ENCODE assay signal across 8 mouse cellular contexts in the genomic region with DNA sequence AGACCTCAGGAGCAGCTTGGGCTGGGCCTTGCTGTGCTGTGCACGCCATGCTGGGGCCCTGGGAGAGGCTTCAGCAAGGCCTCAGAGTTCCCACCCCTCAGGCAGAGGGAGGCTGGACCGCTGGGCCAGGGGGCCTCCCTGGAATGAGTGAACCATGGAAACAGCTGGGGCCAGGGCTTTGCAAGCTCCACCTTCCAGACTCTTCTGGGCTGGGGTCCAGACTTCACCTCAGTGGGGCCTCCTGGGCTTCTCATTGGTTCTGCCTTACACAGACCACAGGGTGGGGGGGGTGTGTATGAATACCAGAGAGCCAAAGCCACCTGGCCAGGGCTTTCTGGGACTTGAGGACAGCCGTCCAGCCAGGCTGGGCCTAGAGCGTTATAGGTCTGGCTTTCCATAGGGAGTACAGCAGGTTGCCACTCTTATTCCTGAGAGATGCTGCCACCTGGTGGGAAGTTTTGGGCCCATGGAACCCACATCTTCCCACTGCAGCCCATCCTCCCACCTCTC. TPM values are rescaled to one million over a fixed set of nuclear protein-coding genes. Genes with fewer than 3 reads are reported as not detected.
DNase-seq lines count a peak whose midpoint lies in the region; ATAC-seq and TF ChIP-seq lines count a peak whose summit lies in the region.

No protein-coding gene starts in this region.

- H3K27ac ChIP-seq in MEL (ENCODE audit: control insufficient read depth, low read depth, low read length) = no peak overlapping the region
- H3K27ac ChIP-seq in forebrain, embryonic 15.5 days (replicated peaks) = no peak overlapping the region

- TF ChIP-seq RAD21 in MEL (IDR thresholded peaks at IDR 0.05; ENCODE audit: low read depth, low read length) = peak; percentile 55

- TF ChIP-seq CTCF in MEL (IDR thresholded peaks at IDR 0.05 in 2 of 3, conservative IDR thresholded peaks at IDR 0.05 in 1 of 3; ENCODE audit: control insufficient read depth in 1 of 3, insufficient read depth in 1 of 3, low read depth in 2 of 3, low read length in 3 of 3, poor library complexity in 1 of 3, severe bottlenecking in 1 of 3) = peak; percentile 17 to 65 (median 56); a peak in 4 of 6 replicates
- peak; percentile 44 for TF ChIP-seq CTCF in lung, adult 2 months (IDR thresholded peaks at IDR 0.05; ENCODE audit: insufficient read depth, low read length)

- peaks cover 0 to 2% of the 10 kb centered on the region in 2 experiments; a peak in 2 of 4 replicates for H3K27me3 ChIP-seq in MEL (ENCODE audit: control insufficient read depth in 1 of 2, insufficient read depth in 2 of 2, low read length in 2 of 2)
- H3K27me3 ChIP-seq in forebrain, embryonic 15.5 days = no peaks in the 10 kb centered on the region

- no peaks in the 10 kb centered on the region for H3K79me2 ChIP-seq in MEL (ENCODE audit: control insufficient read depth, insufficient read depth, low read length, poor library complexity)

- no peak for TF ChIP-seq POLR2A in MEL (IDR thresholded peaks at IDR 0.05; ENCODE audit: control insufficient read depth in 1 of 2, insufficient read depth in 1 of 2, low read depth in 1 of 2, low read length in 2 of 2, poor library complexity in 1 of 2)
- no peak for TF ChIP-seq POLR2A in lung, adult 2 months (IDR thresholded peaks at IDR 0.05; ENCODE audit: borderline replicate concordance, extremely low read depth, low read depth, low read length)

- no peak for TF ChIP-seq EP300 in MEL (IDR thresholded peaks at IDR 0.05; ENCODE audit: low read depth in 1 of 2, low read length in 2 of 2)

- no peak overlapping the region for H3K4me3 ChIP-seq in MEL (ENCODE audit: control insufficient read depth in 1 of 2, insufficient read depth in 1 of 2, low read depth in 2 of 2, low read length in 2 of 2)
- H3K4me3 ChIP-seq in forebrain, embryonic 15.5 days = no peak overlapping the region
- no peak overlapping the region for H3K4me3 ChIP-seq in lung, adult 2 months (replicated peaks; ENCODE audit: extremely low read depth, low read depth, low read length)

- intact Hi-C loops in gastrocnemius, postnatal 36 days (cut with DNase I) = loop anchor here (2.0 kb wide), 1 partner anchor 192 kb away; no protein-coding TSS in a partner anchor

- DNase-seq in gastrocnemius, postnatal 4 days (ENCODE audit: low spot score in 2 of 2) = peak; percentile 54 to 82
- DNase-seq in gastrocnemius, postnatal 36 days = no peak
- DNase-seq in MEL (ENCODE audit: low read depth, low spot score) = no peak
- DNase-seq in kidney, adult 18-20 months = peak; percentile 73
- peak; percentile 31 for DNase-seq in lung, adult 2 months
- peak; percentile 33 for DNase-seq in right cerebral cortex, postnatal 4 days

- ATAC-seq in forebrain, embryonic 15.5 days (replicated peaks) = peak; percentile 35; the same call in 1 of the 2 replicates
- no peak for ATAC-seq in cerebellum, adult (ENCODE audit: insufficient number of reproducible peaks, low FRiP score, low TSS enrichment)

- H3K9ac ChIP-seq in MEL (ENCODE audit: control insufficient read depth, low read depth, low read length, poor library complexity, severe bottlenecking) = no peak overlapping the region
- no peak overlapping the region for H3K9ac ChIP-seq in forebrain, embryonic 15.5 days (replicated peaks)

- no peak overlapping the region for H3K4me2 ChIP-seq in forebrain, embryonic 15.5 days (replicated peaks)

- WGBS in forebrain, embryonic 15.5 days = 32% methylated on average over 4 of the region's 4 CpGs
- WGBS in lung, adult 2 months = 64% methylated on average over 4 of the region's 4 CpGs

- peaks cover 0 to 19% of the 10 kb centered on the region in 2 experiments; a peak in 3 of 4 replicates for H3K4me1 ChIP-seq in MEL (ENCODE audit: control insufficient read depth in 1 of 2, insufficient read depth in 2 of 2, low read length in 2 of 2)
- no peaks in the 10 kb centered on the region for H3K4me1 ChIP-seq in forebrain, embryonic 15.5 days
- H3K4me1 ChIP-seq in lung, adult 2 months (ENCODE audit: control insufficient read depth, insufficient read depth, low read length) = no peaks in the 10 kb centered on the region

- peaks cover 0 to 6% of the 10 kb centered on the region in 2 experiments; a peak in 2 of 4 replicates for H3K36me3 ChIP-seq in MEL (ENCODE audit: control insufficient read depth in 1 of 2, insufficient read depth in 2 of 2, low read length in 2 of 2)
- H3K36me3 ChIP-seq in forebrain, embryonic 15.5 days = no peaks in the 10 kb centered on the region

- no peaks in the 10 kb centered on the region for H3K9me3 ChIP-seq in MEL (replicated peaks; ENCODE audit: insufficient read depth, low read length)
- H3K9me3 ChIP-seq in forebrain, embryonic 15.5 days = no peaks in the 10 kb centered on the region

TF ChIP-seq in MEL, 35 proteins besides CTCF, POLR2A, EP300 and RAD21:
- TF ChIP-seq ZNF384 (IDR thresholded peaks at IDR 0.05; ENCODE audit: low read depth, low read length) (no peak), HCFC1 (IDR thresholded peaks at IDR 0.05; ENCODE audit: low read depth, low read length) (no peak), RCOR1 (IDR thresholded peaks at IDR 0.05; ENCODE audit: low read depth, low read length) (no peak), POLR2AphosphoS2 (IDR thresholded peaks at IDR 0.05; ENCODE audit: low read length) (no peak), MEF2A (IDR thresholded peaks at IDR 0.05; ENCODE audit: extremely low read depth, insufficient replicate concordance, low read depth, low read length, poor library complexity, severe bottlenecking) (no peak), TAL1 (IDR thresholded peaks at IDR 0.05; ENCODE audit: low read length) (no peak), E2F4 (IDR thresholded peaks at IDR 0.05; ENCODE audit: borderline replicate concordance, low read depth, low read length) (no peak), CHD2 (IDR thresholded peaks at IDR 0.05; ENCODE audit: low read length) (no peak), USF1 (IDR thresholded peaks at IDR 0.05; ENCODE audit: low read depth, low read length) (no peak), MYB (IDR thresholded peaks at IDR 0.05; ENCODE audit: low read depth, low read length) (no peak), ZC3H11A (IDR thresholded peaks at IDR 0.05; ENCODE audit: low read depth, low read length) (peak; percentile 60), NRF1 (IDR thresholded peaks at IDR 0.05; ENCODE audit: insufficient read depth, low read depth, low read length, poor library complexity, severe bottlenecking) (no peak), SMC3 (IDR thresholded peaks at IDR 0.05; ENCODE audit: low read depth, low read length) (peak; percentile 76), MYC (IDR thresholded peaks at IDR 0.05; ENCODE audit: low read depth, low read length) (no peak), ELF1 (IDR thresholded peaks at IDR 0.05; ENCODE audit: low read depth, low read length) (no peak)

RNA-seq across cellular contexts. Expression of a gene that starts 7.3 kb away (rescaled TPM):
- total RNA-seq in gastrocnemius, postnatal 4 days (2021) = 10 to 100 TPM in 1 of 2 experiments, 1 to 10 TPM in 1; 10.0 to 10.3 TPM
- not detected for total RNA-seq in gastrocnemius, postnatal 36 days (2021)
- 1.5 and 1.7 TPM in 2 replicates for total RNA-seq in MEL (2012; rRNA removed)
- polyA plus RNA-seq in MEL (2012; ENCODE audit: insufficient read depth in 1 of 2, insufficient read length in 2 of 2, low read depth in 1 of 2, low replicate concordance in 2 of 2, missing spikeins in 1 of 2) = 1 to 10 TPM in 1 of 2 experiments, not detected in 1; 1.9 TPM
- polyA plus RNA-seq in forebrain, embryonic 15.5 days (2015; fragmentation: Nextera tagmentation; extraction: Ambion mirVana) = 1.2 and 1.3 TPM in 2 replicates
- polyA plus RNA-seq in lung, adult 2 months (2012; rRNA removed) = 0.42 and 0.62 TPM in 2 replicates

RNA-seq across cellular contexts. Expression of a gene that starts 18.1 kb away (rescaled TPM):
- 10 to 100 TPM; 24.5 to 26.8 TPM for total RNA-seq in gastrocnemius, postnatal 4 days (2021)
- total RNA-seq in gastrocnemius, postnatal 36 days (2021) = 1 to 10 TPM; 7.8 to 8.4 TPM
- 63.9 and 76.9 TPM in 2 replicates for total RNA-seq in MEL (2012; rRNA removed)
- 10 to 100 TPM in 1 of 2 experiments, not detected in 1; 75.6 TPM for polyA plus RNA-seq in MEL (2012; ENCODE audit: insufficient read depth in 1 of 2, insufficient read length in 2 of 2, low read depth in 1 of 2, low replicate concordance in 2 of 2, missing spikeins in 1 of 2)
- 103 and 106 TPM in 2 replicates for polyA plus RNA-seq in forebrain, embryonic 15.5 days (2015; fragmentation: Nextera tagmentation; extraction: Ambion mirVana)
- 83.1 and 85.1 TPM in 2 replicates for polyA plus RNA-seq in lung, adult 2 months (2012; rRNA removed)

RNA-seq across cellular contexts. Expression of a gene that starts 19.0 kb away (rescaled TPM):
- total RNA-seq in gastrocnemius, postnatal 4 days (2021) = 1 to 10 TPM; 6.0 to 7.7 TPM
- total RNA-seq in gastrocnemius, postnatal 36 days (2021) = under 1 TPM; 0.31 to 0.69 TPM
- 0.85 and 0.96 TPM in 2 replicates for total RNA-seq in MEL (2012; rRNA removed)
- polyA plus RNA-seq in MEL (2012; ENCODE audit: insufficient read depth in 1 of 2, insufficient read length in 2 of 2, low read depth in 1 of 2, low replicate concordance in 2 of 2, missing spikeins in 1 of 2) = under 1 TPM in 1 of 2 experiments, not detected in 1; 0.63 TPM
- polyA plus RNA-seq in forebrain, embryonic 15.5 days (2015; fragmentation: Nextera tagmentation; extraction: Ambion mirVana) = 0.81 and 1.4 TPM in 2 replicates
- polyA plus RNA-seq in lung, adult 2 months (2012; rRNA removed) = 26.7 and 28.2 TPM in 2 replicates

RNA-seq across cellular contexts. Expression of a gene that starts 34.6 kb away (rescaled TPM):
- 100 to 1,000 TPM; 347 to 375 TPM for total RNA-seq in gastrocnemius, postnatal 4 days (2021)
- total RNA-seq in gastrocnemius, postnatal 36 days (2021) = 100 to 1,000 TPM; 106 to 118 TPM
- 86.8 and 105 TPM in 2 replicates for total RNA-seq in MEL (2012; rRNA removed)
- polyA plus RNA-seq in MEL (2012; ENCODE audit: insufficient read depth in 1 of 2, insufficient read length in 2 of 2, low read depth in 1 of 2, low replicate concordance in 2 of 2, missing spikeins in 1 of 2) = 100 to 1,000 TPM in 1 of 2 experiments, not detected in 1; 133 TPM
- 286 and 294 TPM in 2 replicates for polyA plus RNA-seq in forebrain, embryonic 15.5 days (2015; fragmentation: Nextera tagmentation; extraction: Ambion mirVana)
- 575 and 614 TPM in 2 replicates for polyA plus RNA-seq in lung, adult 2 months (2012; rRNA removed)

Comparison
In these comparisons a context has a peak if more than half of its experiments do, and no peak if none do; other contexts are left out.
1. DNase-seq: peak in gastrocnemius, postnatal 4 days (2 of 2), kidney, adult 18-20 months (single experiment), lung, adult 2 months (single experiment) and right cerebral cortex, postnatal 4 days (single experiment); none in gastrocnemius, postnatal 36 days (0 of 2) and MEL (single experiment).